Mouse (Mus musculus): ENCODE measurements around the gene Cdh13. TPM values are rescaled to one million over a fixed set of nuclear protein-coding genes. Genes with fewer than 3 reads are reported as not detected.

Gene Cdh13
- polyA plus RNA-seq, 1 experiment from 2014 or later, result 18.5 TPM

DNA sequence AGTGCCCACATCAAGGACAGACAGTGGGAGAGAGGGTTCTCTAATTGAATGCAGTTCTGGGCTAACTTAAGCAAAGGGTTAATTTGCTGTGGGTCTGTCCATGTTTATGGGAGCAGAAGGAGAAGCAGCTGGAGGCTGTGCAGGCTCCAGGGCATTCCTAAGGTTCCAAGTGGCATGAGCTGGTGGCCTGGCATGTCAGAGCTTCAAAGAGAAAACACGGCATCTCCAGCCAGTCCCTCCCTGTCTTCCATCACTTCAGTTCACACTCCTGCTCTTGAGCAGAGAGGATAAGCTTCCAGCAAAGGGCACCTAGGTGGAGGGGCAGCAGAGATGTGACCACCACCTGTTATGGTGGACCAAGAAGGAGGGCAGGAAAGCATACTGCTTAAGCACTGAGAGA lies 962.1 kb downstream of the Cdh13 start:
- no peak overlapping the region for H3K9ac ChIP-seq (ENCODE audit: low read length)
- no peaks in the 10 kb centered on the region for H3K36me3 ChIP-seq (ENCODE audit: control insufficient read depth, insufficient read depth, low read length)
- no peak for DNase-seq (ENCODE audit: low spot score)
- no peak for ATAC-seq (ENCODE audit: low FRiP score, low TSS enrichment)
- H3K27ac ChIP-seq (replicated peaks), result no peak overlapping the region
- TF ChIP-seq CTCF (IDR thresholded peaks at IDR 0.05; ENCODE audit: low read depth), result no peak
- TF ChIP-seq EP300 (optimal IDR thresholded peaks at IDR 0.05), result no peak
- no peaks in the 10 kb centered on the region for H3K4me1 ChIP-seq (replicated peaks; ENCODE audit: control insufficient read depth, insufficient read depth)
- 68% methylated on average over 1 of the region's 1 CpGs for WGBS
- no peaks in the 10 kb centered on the region for H3K27me3 ChIP-seq (ENCODE audit: control insufficient read depth, insufficient read depth, low read length)
- no peak overlapping the region for H3K4me2 ChIP-seq (replicated peaks; ENCODE audit: low read depth)
- H3K4me3 ChIP-seq (ENCODE audit: low read depth, low read length), result no peak overlapping the region
- H3K9me3 ChIP-seq (ENCODE audit: control insufficient read depth, low read length), result no peaks in the 10 kb centered on the region

GRCm38 (mm10) chr8:119254358-119254757 lies 970.8 kb downstream of the Cdh13 start:
- H3K9ac ChIP-seq (ENCODE audit: low read length), result no peak overlapping the region
- no peaks in the 10 kb centered on the region for H3K36me3 ChIP-seq (ENCODE audit: control insufficient read depth, insufficient read depth, low read length)
- H3K4me2 ChIP-seq (replicated peaks; ENCODE audit: low read depth), result no peak overlapping the region
- no peaks in the 10 kb centered on the region for H3K4me1 ChIP-seq (replicated peaks; ENCODE audit: control insufficient read depth, insufficient read depth)
- H3K27ac ChIP-seq (replicated peaks), result no peak overlapping the region
- DNase-seq (ENCODE audit: low spot score) (no peak), ATAC-seq (ENCODE audit: low FRiP score, low TSS enrichment) (no peak)
- no peaks in the 10 kb centered on the region for H3K27me3 ChIP-seq (ENCODE audit: control insufficient read depth, insufficient read depth, low read length)
- peak; percentile 19; the same call in 1 of the 2 replicates for TF ChIP-seq CTCF (IDR thresholded peaks at IDR 0.05; ENCODE audit: low read depth)
- no peak for TF ChIP-seq EP300 (optimal IDR thresholded peaks at IDR 0.05)
- WGBS, result 90% methylated on average over 3 of the region's 3 CpGs
- H3K9me3 ChIP-seq (ENCODE audit: control insufficient read depth, low read length), result no peaks in the 10 kb centered on the region
- no peak overlapping the region for H3K4me3 ChIP-seq (ENCODE audit: low read depth, low read length)

DNA sequence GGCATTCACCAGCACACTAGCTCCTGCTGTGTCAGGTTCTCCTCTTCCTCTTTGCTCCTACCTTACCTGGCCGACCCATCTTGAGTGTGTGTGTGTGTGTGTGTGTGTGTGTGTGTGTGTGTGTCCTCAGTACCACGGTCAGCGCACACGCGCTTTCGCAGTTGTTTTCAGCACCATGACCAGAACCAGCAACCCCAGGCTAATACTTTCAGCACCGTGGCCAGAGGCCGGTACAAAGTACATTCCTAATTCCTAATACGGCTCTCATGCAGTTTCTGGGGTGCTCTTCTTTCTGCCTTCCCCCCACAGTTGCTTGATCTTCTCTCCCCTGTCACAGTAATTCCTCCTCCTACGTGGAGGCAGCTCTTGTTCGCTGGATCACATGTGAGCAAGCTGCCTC lies 975.1 kb downstream of the Cdh13 start:
- no peaks in the 10 kb centered on the region for H3K27me3 ChIP-seq (ENCODE audit: control insufficient read depth, insufficient read depth, low read length)
- H3K9me3 ChIP-seq (ENCODE audit: control insufficient read depth, low read length), result no peaks in the 10 kb centered on the region
- no peaks in the 10 kb centered on the region for H3K4me1 ChIP-seq (replicated peaks; ENCODE audit: control insufficient read depth, insufficient read depth)
- H3K4me2 ChIP-seq (replicated peaks; ENCODE audit: low read depth), result no peak overlapping the region
- no peak for TF ChIP-seq CTCF (IDR thresholded peaks at IDR 0.05; ENCODE audit: low read depth)
- TF ChIP-seq EP300 (optimal IDR thresholded peaks at IDR 0.05), result no peak
- H3K4me3 ChIP-seq (ENCODE audit: low read depth, low read length), result no peak overlapping the region
- no peaks in the 10 kb centered on the region for H3K36me3 ChIP-seq (ENCODE audit: control insufficient read depth, insufficient read depth, low read length)
- no peak overlapping the region for H3K27ac ChIP-seq (replicated peaks)
- H3K9ac ChIP-seq (ENCODE audit: low read length), result no peak overlapping the region
- WGBS, result 31% methylated on average over 11 of the region's 11 CpGs
- peak; percentile 18; the same call in 1 of the 2 replicates for ATAC-seq (ENCODE audit: low FRiP score, low TSS enrichment)
- DNase-seq (ENCODE audit: low spot score), result peak; percentile 62

DNA sequence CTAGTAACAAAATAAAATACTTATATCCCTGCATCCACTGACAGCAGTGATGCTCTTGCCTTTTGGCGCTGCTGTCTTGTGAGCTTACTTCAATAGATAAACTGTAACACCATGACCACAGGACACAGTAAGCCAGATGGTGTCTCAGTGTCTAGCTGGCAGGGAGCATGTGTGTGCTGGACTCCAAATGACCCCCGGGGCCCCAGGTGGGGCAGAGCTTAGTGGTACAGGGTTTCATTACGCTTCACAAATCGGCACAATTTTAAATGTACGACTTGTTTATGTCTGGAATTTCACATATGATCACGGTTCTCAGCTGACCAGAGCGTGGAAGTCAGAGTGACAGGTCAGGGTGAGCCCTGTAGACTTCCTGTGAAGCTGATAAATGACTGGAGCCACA lies 980.2 kb downstream of the Cdh13 start:
- TF ChIP-seq EP300 (optimal IDR thresholded peaks at IDR 0.05) (no peak), CTCF (IDR thresholded peaks at IDR 0.05; ENCODE audit: low read depth) (no peak)
- Histone ChIP-seq H3K36me3 (ENCODE audit: control insufficient read depth, insufficient read depth, low read length) (no peaks in the 10 kb centered on the region), H3K9ac (ENCODE audit: low read length) (no peak overlapping the region), H3K27ac (replicated peaks) (no peak overlapping the region), H3K9me3 (ENCODE audit: control insufficient read depth, low read length) (no peaks in the 10 kb centered on the region), H3K4me2 (replicated peaks; ENCODE audit: low read depth) (no peak overlapping the region), H3K4me3 (ENCODE audit: low read depth, low read length) (no peak overlapping the region), H3K4me1 (replicated peaks; ENCODE audit: control insufficient read depth, insufficient read depth) (no peaks in the 10 kb centered on the region), H3K27me3 (ENCODE audit: control insufficient read depth, insufficient read depth, low read length) (no peaks in the 10 kb centered on the region)
- WGBS, result 58% methylated on average over 7 of the region's 7 CpGs
- ATAC-seq (ENCODE audit: low FRiP score, low TSS enrichment) (no peak), DNase-seq (ENCODE audit: low spot score) (no peak)

- Histone ChIP-seq H3K9ac (ENCODE audit: low read length) (no peak overlapping the region), H3K27ac (replicated peaks) (no peak overlapping the region), H3K4me3 (ENCODE audit: low read depth, low read length) (no peak overlapping the region), H3K4me2 (replicated peaks; ENCODE audit: low read depth) (no peak overlapping the region), H3K36me3 (ENCODE audit: control insufficient read depth, insufficient read depth, low read length) (no peaks in the 10 kb centered on the region), H3K4me1 (replicated peaks; ENCODE audit: control insufficient read depth, insufficient read depth) (no peaks in the 10 kb centered on the region), H3K27me3 (ENCODE audit: control insufficient read depth, insufficient read depth, low read length) (no peaks in the 10 kb centered on the region), H3K9me3 (ENCODE audit: control insufficient read depth, low read length) (no peaks in the 10 kb centered on the region)
- no peak for ATAC-seq (ENCODE audit: low FRiP score, low TSS enrichment)
- no peak for DNase-seq (ENCODE audit: low spot score)
- 82% methylated on average over 4 of the region's 4 CpGs for WGBS
- no peak for TF ChIP-seq EP300 (optimal IDR thresholded peaks at IDR 0.05)
- no peak for TF ChIP-seq CTCF (IDR thresholded peaks at IDR 0.05; ENCODE audit: low read depth)
Measured at GRCm38 (mm10) chr8:119266304-119266703, 982.8 kb downstream of the Cdh13 start.

GRCm38 (mm10) chr8:119269576-119269975 lies 986.0 kb downstream of the Cdh13 start:
- no peaks in the 10 kb centered on the region for H3K9me3 ChIP-seq (ENCODE audit: control insufficient read depth, low read length)
- DNase-seq (ENCODE audit: low spot score) (no peak), ATAC-seq (ENCODE audit: low FRiP score, low TSS enrichment) (no peak)
- no peak overlapping the region for H3K9ac ChIP-seq (ENCODE audit: low read length)
- H3K27ac ChIP-seq (replicated peaks), result no peak overlapping the region
- no peak overlapping the region for H3K4me3 ChIP-seq (ENCODE audit: low read depth, low read length)
- H3K4me1 ChIP-seq (replicated peaks; ENCODE audit: control insufficient read depth, insufficient read depth), result no peaks in the 10 kb centered on the region
- no peaks in the 10 kb centered on the region for H3K27me3 ChIP-seq (ENCODE audit: control insufficient read depth, insufficient read depth, low read length)
- no peak overlapping the region for H3K4me2 ChIP-seq (replicated peaks; ENCODE audit: low read depth)
- H3K36me3 ChIP-seq (ENCODE audit: control insufficient read depth, insufficient read depth, low read length), result no peaks in the 10 kb centered on the region
- TF ChIP-seq EP300 (optimal IDR thresholded peaks at IDR 0.05) (no peak), CTCF (IDR thresholded peaks at IDR 0.05; ENCODE audit: low read depth) (no peak)
- 62% methylated on average over 3 of the region's 3 CpGs for WGBS

Measured in stomach, postnatal 0 days (tissue).